Mouse (Mus musculus): ENCODE results near the gene Gm8369.
"Not testable (repeated sequence)": the region's sequence is repeated elsewhere in the genome, so short reads cannot be mapped to it uniquely, and the experiment has no call there.

The Gm8369 gene

GRCm38 (mm10) chr19:11516246-11516645 lies 30.5 kb downstream of the Gm8369 start, which contains the start of gene Ms4a6b:
Gene Ms4a6b (plus strand): TSS chr19:11516512.
- no peak for DNase-seq (ENCODE audit: low spot score)

- no peak for DNase-seq (ENCODE audit: low spot score)
These were observed 31.1 kb downstream of the Gm8369 start for GRCm38 (mm10) chr19:11516845-11517244.

GRCm38 (mm10) chr19:11517373-11517772 lies 31.6 kb downstream of the Gm8369 start:
- DNase-seq (ENCODE audit: low spot score), result not testable (repeated sequence)

GRCm38 (mm10) chr19:11518356-11518755 lies 32.6 kb downstream of the Gm8369 start:
- not testable (repeated sequence) for DNase-seq (ENCODE audit: low spot score)

DNA sequence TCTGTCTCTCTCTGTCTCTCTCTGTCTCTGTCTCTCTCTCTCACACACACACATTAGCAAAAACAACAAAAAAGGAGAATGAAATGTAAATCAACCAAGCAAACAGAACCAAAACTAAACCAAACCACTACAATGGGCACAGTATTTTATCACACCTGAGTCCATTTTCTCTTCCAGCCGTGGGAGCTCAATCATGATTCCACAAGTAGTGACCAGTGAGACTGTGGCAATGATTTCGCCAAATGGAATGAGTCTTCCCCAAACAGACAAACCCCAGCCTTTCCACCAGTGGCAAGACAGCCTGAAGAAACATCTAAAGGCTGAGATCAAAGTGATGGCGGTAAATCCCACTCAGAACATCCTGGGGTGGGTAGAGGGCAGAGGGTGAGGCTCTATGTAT lies 34.4 kb downstream of the Gm8369 start:
- no peak for DNase-seq (ENCODE audit: low spot score)

GRCm38 (mm10) chr19:11533421-11533820 lies 47.7 kb downstream of the Gm8369 start:
- DNase-seq (ENCODE audit: low spot score), result no peak

DNA sequence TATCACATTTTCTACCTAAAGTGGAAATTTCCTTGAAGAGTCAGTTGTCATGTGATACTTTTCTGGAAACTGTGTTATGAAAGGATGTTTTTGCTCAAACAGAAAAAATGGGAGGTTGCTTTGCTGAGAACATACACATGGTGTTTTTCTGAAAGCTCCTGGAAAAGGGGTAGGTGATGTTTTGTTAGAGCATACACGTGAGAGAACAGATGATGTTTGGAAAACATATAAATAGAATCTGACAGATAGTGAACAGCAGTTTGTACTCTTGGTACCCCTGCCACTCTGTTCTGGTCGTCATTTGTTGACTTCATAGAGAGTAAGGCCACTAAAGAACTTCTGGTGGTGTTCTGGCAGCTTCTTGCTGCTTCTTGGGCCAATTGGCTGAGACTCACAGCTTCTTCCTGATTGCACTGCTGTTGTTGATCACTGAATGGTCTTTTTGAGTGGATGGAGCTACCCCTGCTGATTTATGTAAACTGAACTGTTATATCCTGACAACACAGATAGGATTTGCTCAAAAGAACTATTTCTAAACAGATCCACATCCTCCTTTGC lies 48.2 kb downstream of the Gm8369 start:
- DNase-seq (ENCODE audit: low spot score), result no peak

DNA sequence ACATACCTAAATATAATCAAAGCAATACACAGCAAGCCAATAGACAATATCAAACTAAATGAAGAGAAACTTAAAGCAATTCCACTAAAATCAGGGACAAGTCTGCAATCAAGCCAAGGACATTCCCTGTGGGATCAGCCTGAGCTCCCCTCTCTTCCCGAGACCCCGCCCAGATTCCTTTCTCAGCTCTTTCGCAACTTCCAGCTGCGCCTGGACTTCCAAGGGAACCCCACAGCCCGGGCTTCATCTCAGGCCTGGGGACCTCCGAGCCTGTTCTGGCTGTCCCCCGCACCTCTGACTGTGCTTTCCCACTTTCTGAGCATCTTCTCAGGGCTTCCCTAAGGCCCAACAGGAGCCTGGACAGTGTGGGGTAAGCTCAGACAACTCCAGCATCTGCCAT lies 50.9 kb downstream of the Gm8369 start, which contains the start of gene Ms4a4d:
Gene Ms4a4d (plus strand): TSS at position 209 of the 400 bp plus-strand sequence.
- peak; percentile 26 for DNase-seq (ENCODE audit: low spot score)

DNA sequence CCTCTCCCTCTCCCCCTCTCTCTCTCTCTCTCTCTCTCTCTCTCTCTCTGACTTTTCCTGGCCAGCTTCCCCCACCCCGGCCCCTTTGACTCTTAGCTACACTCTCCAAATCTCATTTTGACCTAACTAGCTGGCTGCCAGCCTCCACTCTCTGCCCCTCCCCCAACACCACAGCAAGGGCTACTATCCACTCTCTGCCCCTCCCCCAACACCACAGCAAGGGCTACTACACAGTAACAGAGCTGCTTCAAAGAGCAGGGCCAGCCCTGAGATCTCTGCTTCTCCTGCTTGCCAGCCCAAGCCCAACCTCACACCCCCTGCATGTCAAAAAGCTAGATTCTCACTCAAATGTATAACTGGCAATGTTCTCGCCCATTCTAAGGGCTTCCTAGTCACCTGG lies 51.6 kb downstream of the Gm8369 start:
- DNase-seq (ENCODE audit: low spot score), result no peak

GRCm38 (mm10) chr19:11540166-11540821 lies 54.6 kb downstream of the Gm8369 start:
- not testable (repeated sequence) for DNase-seq (ENCODE audit: low spot score)

DNA sequence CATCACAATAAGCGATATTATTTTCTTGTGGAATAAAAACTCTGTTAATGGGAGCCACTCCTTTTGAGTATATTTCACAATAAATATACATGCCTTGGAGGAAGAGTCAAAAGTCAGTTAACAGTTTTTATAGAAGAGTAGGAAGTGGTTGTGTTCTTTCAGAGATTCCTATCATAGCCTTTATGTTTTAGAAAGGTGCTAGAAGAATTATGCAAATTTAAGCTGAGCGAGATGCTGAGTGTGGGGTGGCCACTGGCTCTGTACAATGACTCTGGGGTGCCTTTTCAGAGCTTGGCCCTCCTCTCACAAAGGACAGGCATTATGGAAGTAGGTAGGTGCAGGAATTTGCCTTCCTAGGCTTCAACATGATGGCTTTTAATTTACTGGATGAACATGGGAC lies 58.6 kb downstream of the Gm8369 start:
- DNase-seq (ENCODE audit: low spot score), result not testable (repeated sequence)

DNA sequence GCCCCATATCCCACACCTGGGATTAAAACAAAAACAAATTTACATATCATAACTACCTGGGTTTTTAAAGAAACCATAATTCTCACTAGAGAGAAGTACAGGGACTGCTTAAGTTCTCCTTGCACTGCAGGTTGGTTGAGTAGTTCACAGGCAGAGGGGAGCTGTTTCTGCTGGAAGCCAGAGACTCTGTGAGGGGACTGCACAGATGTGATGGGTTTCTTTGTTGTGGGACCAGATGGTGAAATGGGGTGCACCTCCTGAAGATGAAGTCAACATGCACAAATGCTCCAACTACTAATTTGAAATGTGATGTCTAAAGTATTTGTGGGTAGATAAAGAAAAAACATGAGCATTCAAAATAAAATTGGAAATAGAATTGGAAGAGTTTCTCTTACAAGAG lies 62.2 kb downstream of the Gm8369 start:
- no peak for DNase-seq (ENCODE audit: low spot score)

GRCm38 (mm10) chr19:11554726-11555125 lies 69.0 kb downstream of the Gm8369 start:
- no peak for DNase-seq (ENCODE audit: low spot score)

DNA sequence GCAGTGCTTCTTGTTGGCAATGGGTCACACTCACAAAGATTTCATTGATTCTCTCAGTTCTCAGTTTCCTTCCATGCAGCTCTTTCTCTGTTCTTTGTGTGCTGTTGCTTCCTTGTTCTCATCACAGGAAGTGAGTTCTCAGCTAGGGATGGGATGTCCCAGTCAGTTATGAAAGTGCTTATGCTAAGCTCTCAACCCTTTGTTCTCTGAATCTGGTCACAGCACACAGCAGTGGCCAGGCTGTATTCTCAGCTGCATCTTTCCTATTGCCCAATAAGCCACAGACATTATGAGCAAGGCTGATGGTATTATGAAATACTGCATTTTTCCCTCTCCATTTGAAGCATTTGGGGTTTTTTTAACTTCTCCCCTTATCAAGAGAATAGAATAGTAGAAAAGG lies 73.8 kb downstream of the Gm8369 start:
- not testable (repeated sequence) for DNase-seq (ENCODE audit: low spot score)

Data from ovary, adult 18-20 months (tissue).